Mouse (Mus musculus) heart, embryonic 16.5 days (tissue): ENCODE measurements around the gene Gm5799. TPM values are rescaled to one million over a fixed set of nuclear protein-coding genes. Genes with fewer than 3 reads are reported as not detected.
"Not testable (repeated sequence)": the region's sequence is repeated elsewhere in the genome, so short reads cannot be mapped to it uniquely, and the experiment has no call there.

Experiments used
- ATAC-seq: fragments of 200-750 bp; cut with Nextera tagmentation; replicated peaks from 2 replicates; pipeline ENCODE4 v1.8.0; 2017; ENCODE audit warnings: moderate number of reproducible peaks; ENCODE audit not compliant: insufficient read depth, low FRiP score; ENCODE audit errors: extremely low read depth
- H3K27ac ChIP-seq: fragments of 300-500 bp; sonication (generic); 2 replicates; pipeline ENCODE4 v1.5.1; 2014; ENCODE audit warnings: mild to moderate bottlenecking, low read length, control low read depth, moderate library complexity
- H3K27me3 ChIP-seq: fragments of 300-500 bp; sonication (generic); 2 replicates; pipeline ENCODE4 v1.6.1; 2014; ENCODE audit warnings: low read length, mixed read lengths; ENCODE audit not compliant: control insufficient read depth, insufficient read depth
- H3K36me3 ChIP-seq: fragments of 300-500 bp; sonication (generic); 2 replicates; pipeline ENCODE4 v1.6.1; 2014; ENCODE audit not compliant: control insufficient read depth, insufficient read depth
- H3K4me1 ChIP-seq: fragments of 300-500 bp; sonication (generic); 2 replicates; pipeline ENCODE4 v1.6.1; 2014; ENCODE audit warnings: low read length, mixed read lengths; ENCODE audit not compliant: control insufficient read depth, insufficient read depth
- H3K4me2 ChIP-seq: fragments of 300-500 bp; sonication (generic); 2 replicates; pipeline ENCODE4 v1.6.1; 2014; ENCODE audit warnings: low read depth, mild to moderate bottlenecking, control low read depth, low read length
- H3K4me3 ChIP-seq: fragments of 300-500 bp; sonication (generic); 2 replicates; pipeline ENCODE4 v1.5.1; 2014; ENCODE audit warnings: mild to moderate bottlenecking, control low read depth, low read length
- H3K9ac ChIP-seq: fragments of 300-500 bp; sonication (generic); 2 replicates; pipeline ENCODE4 v1.6.1; 2014; ENCODE audit warnings: low read length, control low read depth
- H3K9me3 ChIP-seq: fragments of 300-500 bp; sonication (generic); replicated peaks from 2 replicates; pipeline ENCODE4 v1.6.1; 2016; ENCODE audit warnings: low read length; ENCODE audit not compliant: control insufficient read depth
- WGBS: fragments of 180-500 bp; shearing (Covaris S2); extraction: QIAGEN DNeasy Blood & Tissue Kit; methylation state at CpG from one replicate; pipeline ENCODE4 v1.1.7; 2014; 5-methylcytosine and 5-hydroxymethylcytosine counted together
- polyA plus RNA-seq: library from polyadenylated mRNA; unstranded; fragments of >200 nt; fragmentation: Nextera tagmentation; extraction: Ambion mirVana; gene quantifications from 2 replicates; pipeline ENCODE4 v1.2.1, GENCODE M21; 2015

Gm5799 gene
- polyA plus RNA-seq = not detected in 2 replicates

- not testable (repeated sequence) for ATAC-seq, H3K27me3 ChIP-seq, H3K4me2 ChIP-seq, H3K27ac ChIP-seq, H3K4me1 ChIP-seq, H3K36me3 ChIP-seq, H3K4me3 ChIP-seq, H3K9ac ChIP-seq, H3K9me3 ChIP-seq
- whole genome bisulfite sequencing = 84% methylated on average over 1 of the region's 2 CpGs
Measured at GRCm38 (mm10) chr14:43543276-43543675, at the start of gene Gm5799. TSS of gene Gm5799 (plus strand) at chr14:43543576.

DNA sequence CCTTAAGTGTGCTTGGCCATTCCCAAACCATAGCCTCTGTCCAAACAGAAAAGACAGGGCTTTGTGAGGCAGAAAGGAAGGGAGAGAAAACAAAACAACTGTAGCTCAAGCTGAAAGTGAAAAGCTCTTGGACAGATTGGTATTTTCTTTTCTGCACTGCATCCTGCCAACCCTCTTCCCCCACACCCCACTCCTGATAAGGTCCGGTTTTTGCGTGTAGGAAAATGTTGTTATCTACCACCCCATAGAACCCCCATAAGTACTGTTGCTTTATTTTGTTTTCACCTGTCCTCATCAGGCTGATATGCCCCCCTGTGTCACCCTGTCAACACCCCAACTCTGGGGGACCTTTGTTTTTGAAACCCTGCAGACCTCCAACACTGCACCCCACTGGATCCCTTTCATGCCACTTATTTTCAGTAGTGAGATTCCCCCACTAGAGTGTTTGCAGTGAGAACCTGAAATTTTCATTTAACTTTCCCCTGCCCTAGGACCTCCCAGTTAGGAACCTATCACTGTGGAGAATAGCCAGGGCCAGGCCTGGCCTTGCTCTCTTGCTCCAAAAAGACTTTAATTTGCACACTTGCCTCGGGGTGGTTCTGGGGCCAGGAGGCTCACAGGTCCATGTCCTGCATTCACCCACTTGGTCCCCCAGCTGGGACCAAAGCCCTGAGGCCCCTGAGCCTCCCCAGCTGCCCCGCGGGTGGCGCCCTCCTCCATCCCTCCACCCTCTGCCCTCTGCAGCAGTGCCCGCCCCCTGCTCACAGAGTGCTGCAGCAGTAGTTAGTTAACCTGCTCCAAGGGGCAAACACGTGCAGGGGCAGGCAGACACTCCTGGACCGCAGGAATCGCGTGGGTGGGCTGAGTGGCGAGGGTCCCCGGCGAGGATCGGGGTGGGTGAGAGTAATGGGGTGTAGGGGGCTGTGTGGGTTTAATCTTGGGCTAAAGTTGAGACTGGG lies 12.0 kb upstream of the Gm5799 start:
- H3K4me3 ChIP-seq, H3K4me2 ChIP-seq, H3K36me3 ChIP-seq, H3K9me3 ChIP-seq, H3K27ac ChIP-seq, H3K9ac ChIP-seq, ATAC-seq, H3K4me1 ChIP-seq, H3K27me3 ChIP-seq: not testable (repeated sequence)
- 4% methylated on average over 5 of the region's 15 CpGs for WGBS

- H3K36me3 ChIP-seq, H3K9ac ChIP-seq, H3K4me2 ChIP-seq, H3K27ac ChIP-seq, H3K4me1 ChIP-seq, ATAC-seq, H3K27me3 ChIP-seq, H3K9me3 ChIP-seq, H3K4me3 ChIP-seq: not testable (repeated sequence)
- no CpG with 5 or more reads among the region's 6 CpGs for WGBS
Measured at GRCm38 (mm10) chr14:43532011-43532383, 11.4 kb upstream of the Gm5799 start.

- not testable (repeated sequence) for H3K27me3 ChIP-seq, H3K4me1 ChIP-seq, H3K4me3 ChIP-seq, ATAC-seq, H3K36me3 ChIP-seq, H3K9me3 ChIP-seq, H3K27ac ChIP-seq, H3K4me2 ChIP-seq, H3K9ac ChIP-seq
- WGBS = 58% methylated on average over 4 of the region's 6 CpGs
Measured at GRCm38 (mm10) chr14:43532387-43532786, 11.0 kb upstream of the Gm5799 start.

- H3K9ac ChIP-seq, H3K27ac ChIP-seq, H3K36me3 ChIP-seq, H3K4me3 ChIP-seq, H3K27me3 ChIP-seq, H3K9me3 ChIP-seq, H3K4me1 ChIP-seq, H3K4me2 ChIP-seq, ATAC-seq: not testable (repeated sequence)
- WGBS = 55% methylated on average over 2 of the region's 2 CpGs
Measured at GRCm38 (mm10) chr14:43538144-43538543, 5.2 kb upstream of the Gm5799 start.

DNA sequence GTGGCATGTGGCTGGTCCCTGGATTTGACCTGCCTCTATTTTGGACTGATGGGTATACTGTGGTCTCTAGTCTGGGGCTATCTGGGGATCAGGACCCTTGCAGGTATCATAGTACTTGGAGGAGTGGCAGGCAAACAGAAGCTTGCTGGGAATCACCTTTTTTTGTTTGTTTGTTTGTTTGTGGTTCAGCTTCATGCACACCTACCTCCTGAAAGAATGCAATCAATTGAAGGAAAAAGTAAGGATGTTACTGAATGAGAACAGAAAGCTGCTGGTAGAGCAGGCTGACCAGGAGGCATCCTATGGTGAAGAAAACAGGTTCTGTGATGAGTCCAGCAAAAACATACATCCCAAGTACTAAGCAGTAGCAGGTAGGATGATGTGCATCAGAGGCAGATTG lies 2.9 kb downstream of the Gm5799 start:
- H3K4me1 ChIP-seq, H3K27ac ChIP-seq, H3K4me3 ChIP-seq, H3K9ac ChIP-seq, H3K27me3 ChIP-seq, H3K4me2 ChIP-seq, ATAC-seq, H3K9me3 ChIP-seq, H3K36me3 ChIP-seq: not testable (repeated sequence)

- 70% methylated on average over 2 of the region's 2 CpGs for WGBS
- not testable (repeated sequence) for H3K4me1 ChIP-seq
Measured at GRCm38 (mm10) chr14:43552271-43552670, 8.9 kb downstream of the Gm5799 start.

DNA sequence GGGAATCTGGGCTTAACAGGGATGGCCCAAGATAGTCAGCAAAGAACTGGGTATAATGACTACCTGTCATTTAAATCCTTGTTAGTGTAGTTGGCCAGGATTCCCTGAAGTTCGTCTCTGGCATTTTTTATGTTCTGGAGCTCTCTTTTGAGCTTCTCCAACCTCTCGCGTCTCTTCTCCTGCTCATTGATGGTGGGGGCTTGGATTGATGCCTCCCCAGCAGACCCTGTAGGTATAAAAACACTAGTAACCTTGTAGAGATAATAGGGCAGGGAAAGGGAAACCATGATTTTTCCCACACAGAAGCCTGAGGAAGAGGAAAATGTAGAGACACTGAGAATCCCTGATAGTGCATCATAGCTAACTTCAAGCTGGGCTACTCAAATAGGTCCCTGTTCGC lies 34.6 kb downstream of the Gm5799 start:
- H3K9ac ChIP-seq, H3K4me3 ChIP-seq, ATAC-seq, H3K27me3 ChIP-seq, H3K9me3 ChIP-seq, H3K4me1 ChIP-seq, H3K4me2 ChIP-seq, H3K36me3 ChIP-seq, H3K27ac ChIP-seq: not testable (repeated sequence)
- 82% methylated on average over 2 of the region's 4 CpGs for WGBS

More at GRCm38 (mm10) chr14:43552271-43552670, 8.9 kb downstream of the Gm5799 start:
- H3K9ac ChIP-seq, ATAC-seq, H3K9me3 ChIP-seq, H3K27me3 ChIP-seq, H3K36me3 ChIP-seq, H3K4me3 ChIP-seq, H3K4me2 ChIP-seq, H3K27ac ChIP-seq: not testable (repeated sequence)

GRCm38 (mm10) chr14:43579046-43579445 lies 35.7 kb downstream of the Gm5799 start, which contains the start of gene Gm17654:
TSS of gene Gm17654 (minus strand) at chr14:43579146.
- not testable (repeated sequence) for H3K4me2 ChIP-seq, H3K27ac ChIP-seq, H3K9me3 ChIP-seq, H3K27me3 ChIP-seq, H3K9ac ChIP-seq, H3K4me1 ChIP-seq, ATAC-seq, H3K4me3 ChIP-seq, H3K36me3 ChIP-seq
- 58% methylated on average over 1 of the region's 2 CpGs for WGBS
